Mouse (Mus musculus) lung, adult 2 months (tissue): Measurements from ENCODE around the gene Htr5b.

Experiments used
- CTCF ChIP-seq: fragments of 200-500 bp; IDR thresholded peaks from 2 replicates; pipeline ENCODE4 v1.5.1; 2011; ENCODE audit warnings: mild to moderate bottlenecking, low read length, control low read depth; ENCODE audit not compliant: insufficient read depth
- POLR2A ChIP-seq: fragments of 200-500 bp; IDR thresholded peaks from 2 replicates; pipeline ENCODE4 v1.6.1; 2011; ENCODE audit warnings: low read depth, mild to moderate bottlenecking, control low read depth, low read length, borderline replicate concordance; ENCODE audit errors: extremely low read depth

DNA sequence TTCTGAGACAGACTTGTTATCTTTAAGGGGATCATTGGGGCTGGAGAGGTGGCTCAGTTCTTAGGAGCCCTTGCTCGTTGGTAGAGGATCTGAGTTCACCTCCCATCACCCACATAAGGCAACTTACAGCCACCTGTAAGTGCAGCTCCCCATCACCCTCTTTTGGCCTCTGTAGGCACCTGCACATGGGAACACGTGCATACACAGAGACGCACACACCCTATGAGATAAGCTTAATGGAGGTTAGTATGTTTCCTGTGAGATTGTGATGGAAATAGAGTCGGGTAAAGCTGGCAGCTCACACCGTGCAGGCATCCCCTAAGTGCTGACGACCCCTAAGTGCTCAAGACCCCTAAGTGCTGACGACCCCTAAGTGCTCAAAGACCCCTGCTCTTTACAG is 3.2 kb upstream of the Htr5b start:
- TF ChIP-seq POLR2A (no peak), CTCF (no peak)
